Mouse (Mus musculus) liver, adult 2 months (tissue): Measurements from ENCODE around the gene Gm19426.

ENCODE experiments used
- CTCF ChIP-seq: fragments of 200-500 bp; IDR thresholded peaks from 2 replicates; pipeline ENCODE4 v1.5.1; 2011; ENCODE audit warnings: low read depth, low read length, control low read depth
- POLR2A ChIP-seq: fragments of 200-500 bp; IDR thresholded peaks from 2 replicates; pipeline ENCODE4 v1.6.1; 2011; ENCODE audit warnings: low read length, control low read depth; ENCODE audit not compliant: insufficient read depth; ENCODE audit errors: extremely low read depth

DNA sequence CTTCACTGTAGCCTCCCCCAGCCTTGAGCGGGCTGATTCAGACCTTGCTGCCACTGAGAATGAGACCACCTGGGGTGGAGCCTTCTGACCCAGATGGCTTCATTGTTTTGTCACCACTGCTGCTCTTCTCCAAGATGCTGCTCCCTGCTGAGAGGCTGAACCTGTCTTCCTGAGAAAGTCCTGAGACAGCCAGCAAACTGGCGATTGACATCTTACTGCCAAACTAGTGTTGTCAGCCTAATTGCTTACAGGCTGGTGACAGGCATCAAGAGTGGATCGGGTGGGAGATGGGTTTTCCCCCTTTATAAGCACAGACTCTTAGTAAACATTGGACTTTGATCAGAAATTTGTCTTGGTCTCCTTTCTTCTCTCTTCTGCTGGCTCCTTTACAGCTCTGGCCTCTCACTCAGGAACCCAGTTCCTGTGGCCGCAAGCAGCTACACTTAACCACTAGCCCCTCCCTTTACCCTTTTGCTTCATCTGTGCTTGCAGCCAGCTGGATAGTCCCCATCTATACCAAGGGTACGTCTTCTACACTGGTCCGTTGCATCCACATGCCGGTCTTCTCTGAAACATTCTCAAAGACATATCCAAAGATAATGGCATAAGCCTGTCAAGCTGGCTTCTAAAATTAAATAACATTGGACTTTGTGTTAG, 13.7 kb upstream of the Gm19426 start:
- TF ChIP-seq POLR2A (no peak), CTCF (no peak)
